Mouse (Mus musculus) neural tube, embryonic 14.5 days (tissue): Measurements from ENCODE around the gene Pcbp2. TPM values are rescaled to one million over a fixed set of nuclear protein-coding genes. Genes with fewer than 3 reads are reported as not detected.

Source experiments
- ATAC-seq: fragments of 200-750 bp; cut with Nextera tagmentation; 2 replicates; pipeline ENCODE4 v1.8.0; 2017; ENCODE audit warnings: low read depth, mild to moderate bottlenecking, moderate TSS enrichment, moderate library complexity
- H3K27ac ChIP-seq: fragments of 300-500 bp; sonication (generic); 2 replicates; pipeline ENCODE4 v1.5.1; 2014; ENCODE audit warnings: low read depth, mild to moderate bottlenecking, control low read depth, low read length, moderate library complexity, mixed read lengths
- H3K27me3 ChIP-seq: fragments of 300-500 bp; sonication (generic); 2 replicates; pipeline ENCODE4 v1.6.1; 2014; ENCODE audit warnings: low read length; ENCODE audit not compliant: control insufficient read depth, insufficient read depth
- H3K36me3 ChIP-seq: fragments of 300-500 bp; sonication (generic); 2 replicates; pipeline ENCODE4 v1.6.1; 2014; ENCODE audit warnings: low read length, mixed read lengths; ENCODE audit not compliant: control insufficient read depth, insufficient read depth
- H3K4me1 ChIP-seq: fragments of 300-500 bp; sonication (generic); 2 replicates; pipeline ENCODE4 v1.6.1; 2014; ENCODE audit warnings: low read length; ENCODE audit not compliant: control insufficient read depth, insufficient read depth
- H3K4me2 ChIP-seq: fragments of 300-500 bp; sonication (generic); 2 replicates; pipeline ENCODE4 v1.6.1; 2014; ENCODE audit warnings: mild to moderate bottlenecking, low read depth, low read length, control low read depth
- H3K4me3 ChIP-seq: fragments of 300-500 bp; sonication (generic); 2 replicates; pipeline ENCODE4 v1.5.1; 2014; ENCODE audit warnings: low read depth, low read length, control low read depth, mixed read lengths
- H3K9ac ChIP-seq: fragments of 300-500 bp; sonication (generic); replicated peaks from 2 replicates; pipeline ENCODE4 v1.6.1; 2014; ENCODE audit warnings: low read depth, mild to moderate bottlenecking, control low read depth, low read length, mixed read lengths
- H3K9me3 ChIP-seq: fragments of 300-500 bp; sonication (generic); 2 replicates; pipeline ENCODE4 v1.6.1; 2016; ENCODE audit warnings: low read length; ENCODE audit not compliant: control insufficient read depth
- WGBS: fragments of 180-500 bp; shearing (Covaris S2); extraction: QIAGEN DNeasy Blood & Tissue Kit; methylation state at CpG from one replicate; pipeline ENCODE4 v1.1.7; 2014; 5-methylcytosine and 5-hydroxymethylcytosine counted together
- polyA plus RNA-seq: library from polyadenylated mRNA; unstranded; fragments of >200 nt; fragmentation: Nextera tagmentation; extraction: Ambion mirVana; gene quantifications from 2 replicates; pipeline ENCODE4 v1.2.1, GENCODE M21; 2014

Pcbp2 gene
- polyA plus RNA-seq, 1 experiment from 2014 or later = 160 TPM

DNA sequence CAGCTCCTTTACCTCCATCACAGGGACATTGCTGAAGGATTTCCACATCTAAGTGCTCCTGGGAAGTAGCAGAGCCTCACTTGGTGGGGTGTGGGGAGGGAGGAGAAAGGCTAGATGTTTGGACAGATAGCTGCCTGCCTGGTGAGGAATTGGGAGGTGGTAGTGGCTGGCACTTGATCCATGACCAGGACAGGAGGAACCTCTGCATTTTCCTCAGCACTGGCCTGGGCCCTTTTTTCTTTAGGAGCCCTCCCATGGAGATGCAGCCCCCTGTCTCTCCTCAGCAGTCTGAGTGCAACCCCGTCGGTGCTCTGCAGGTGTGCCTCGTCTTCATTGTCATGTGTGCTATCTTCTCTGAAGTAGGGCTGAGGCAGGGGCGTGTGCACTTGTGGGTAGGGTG, 51.1 kb downstream of the Pcbp2 start:
- H3K4me2 ChIP-seq = no peak overlapping the region
- 84% methylated on average over 4 of the region's 4 CpGs for WGBS

GRCm38 (mm10) chr15:102524892-102525485, 54.6 kb downstream of the Pcbp2 start, which contains the start of gene Npff:
TSS of gene Npff (minus strand) at chr15:102524942.
- 7% methylated on average over 3 of the region's 3 CpGs for WGBS

More for the DNA sequence above, 51.1 kb downstream of the Pcbp2 start:
- Histone ChIP-seq H3K9me3 (no peaks in the 10 kb centered on the region), H3K27ac (no peak overlapping the region), H3K9ac (no peak overlapping the region), H3K36me3 (0 out of 2 replicates have a peak, but pooled peaks cover 6% of the 10 kb centered on the region), H3K4me1 (peaks cover 11% of the 10 kb centered on the region), H3K27me3 (no peaks in the 10 kb centered on the region), H3K4me3 (no peak overlapping the region)
- ATAC-seq = no peak

GRCm38 (mm10) chr15:102526111-102527002, 56.0 kb downstream of the Pcbp2 start:
- H3K4me2 ChIP-seq = no peak overlapping the region
- H3K27me3 ChIP-seq = no peaks in the 10 kb centered on the region
- H3K36me3 ChIP-seq = peaks cover 12% of the 10 kb centered on the region
- WGBS = 87% methylated on average over 6 of the region's 6 CpGs
- ATAC-seq = no peak
- no peak overlapping the region for H3K27ac ChIP-seq
- no peak overlapping the region for H3K4me3 ChIP-seq
- no peaks in the 10 kb centered on the region; the same call in 1 of the 2 replicates for H3K4me1 ChIP-seq
- no peak overlapping the region for H3K9ac ChIP-seq
- H3K9me3 ChIP-seq = no peaks in the 10 kb centered on the region

More at GRCm38 (mm10) chr15:102524892-102525485, 54.6 kb downstream of the Pcbp2 start, which contains the start of gene Npff:
- Histone ChIP-seq H3K27me3 (no peaks in the 10 kb centered on the region), H3K36me3 (peaks cover 11% of the 10 kb centered on the region), H3K27ac (no peak within 1 kb of the TSS; the same call in 1 of the 2 replicates), H3K9ac (peak within 1 kb of the TSS; percentile 22; the same call in 1 of the 2 replicates), H3K4me2 (0 out of 2 replicates have a peak within 1 kb of the TSS, but pooled peaks have one; percentile 6), H3K4me3 (no peak within 1 kb of the TSS), H3K4me1 (peaks cover under 1% of the 10 kb centered on the region), H3K9me3 (no peaks in the 10 kb centered on the region)
- peak; percentile 59 for ATAC-seq

DNA sequence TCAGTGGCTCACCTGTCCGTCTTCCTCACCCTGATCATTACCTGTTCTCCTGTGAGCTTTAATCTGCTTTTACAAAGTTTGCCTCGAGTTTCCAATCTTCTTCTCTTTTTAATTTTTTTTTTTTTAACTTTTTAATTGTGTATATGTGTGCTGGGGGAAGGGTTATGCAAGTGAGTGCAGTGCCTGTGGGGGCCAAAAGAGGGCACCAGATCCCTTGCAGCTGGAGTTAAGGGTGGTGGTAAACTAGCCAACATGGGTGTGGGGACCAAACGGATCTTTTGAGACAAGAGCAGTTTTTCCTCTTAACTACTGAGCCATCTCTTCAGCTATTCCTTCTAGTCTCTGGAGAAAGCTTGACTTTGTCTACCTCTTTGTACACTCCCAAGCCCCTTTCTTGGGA, 57.6 kb downstream of the Pcbp2 start:
- no peaks in the 10 kb centered on the region for H3K9me3 ChIP-seq
- no peak overlapping the region for H3K4me2 ChIP-seq
- no peaks in the 10 kb centered on the region for H3K27me3 ChIP-seq
- ATAC-seq = no peak
- 81% methylated on average over 3 of the region's 3 CpGs for WGBS
- H3K27ac ChIP-seq = no peak overlapping the region
- H3K36me3 ChIP-seq = peaks cover 12% of the 10 kb centered on the region
- no peaks in the 10 kb centered on the region; the same call in 1 of the 2 replicates for H3K4me1 ChIP-seq
- H3K9ac ChIP-seq = no peak overlapping the region
- no peak overlapping the region for H3K4me3 ChIP-seq

DNA sequence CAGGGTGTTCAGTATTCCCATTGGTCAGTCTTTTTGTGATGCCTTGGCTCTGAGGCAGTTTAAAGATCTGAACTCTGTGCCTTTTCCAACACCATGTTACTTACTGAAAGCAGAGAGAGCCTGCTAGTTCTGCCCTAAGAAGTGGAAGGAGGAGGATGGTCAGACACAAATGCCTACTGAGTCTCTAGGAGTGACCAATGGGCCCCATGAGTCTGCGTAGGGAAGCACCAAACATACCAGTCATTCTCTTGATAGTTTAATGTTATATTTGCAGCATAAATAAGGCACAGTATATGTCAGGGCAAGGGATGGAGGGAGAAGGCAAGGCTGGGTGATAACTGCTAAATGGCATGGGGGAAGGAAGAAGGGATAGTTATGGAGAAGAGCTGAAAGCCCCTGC, 58.1 kb downstream of the Pcbp2 start:
- Histone ChIP-seq H3K4me2 (no peak overlapping the region), H3K36me3 (peaks cover 16% of the 10 kb centered on the region), H3K4me3 (no peak overlapping the region), H3K27ac (no peak overlapping the region), H3K4me1 (no peaks in the 10 kb centered on the region; the same call in 1 of the 2 replicates), H3K9me3 (no peaks in the 10 kb centered on the region), H3K9ac (no peak overlapping the region), H3K27me3 (no peaks in the 10 kb centered on the region)
- WGBS = 96% methylated on average over 1 of the region's 1 CpGs
- no peak for ATAC-seq

DNA sequence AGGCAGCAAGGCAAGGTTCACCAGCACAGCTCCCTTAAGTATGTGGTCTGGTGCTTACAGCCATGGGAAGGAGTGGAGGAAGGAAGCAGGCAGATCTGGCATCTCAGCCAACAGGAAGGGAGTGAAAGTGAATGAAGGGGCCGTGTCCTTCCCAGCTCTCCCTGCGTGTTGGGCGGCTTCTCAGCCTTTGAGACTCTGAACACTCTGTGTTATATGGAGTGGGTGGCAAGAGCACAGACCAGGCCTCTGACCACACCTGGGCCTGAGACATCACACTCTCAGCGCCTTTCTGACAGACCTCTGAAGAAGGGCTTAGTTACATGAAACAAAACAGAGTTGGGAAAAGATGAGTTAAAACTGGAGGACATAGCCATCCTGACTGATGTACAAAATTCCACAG, 60.2 kb downstream of the Pcbp2 start:
- WGBS = 87% methylated on average over 4 of the region's 4 CpGs

DNA sequence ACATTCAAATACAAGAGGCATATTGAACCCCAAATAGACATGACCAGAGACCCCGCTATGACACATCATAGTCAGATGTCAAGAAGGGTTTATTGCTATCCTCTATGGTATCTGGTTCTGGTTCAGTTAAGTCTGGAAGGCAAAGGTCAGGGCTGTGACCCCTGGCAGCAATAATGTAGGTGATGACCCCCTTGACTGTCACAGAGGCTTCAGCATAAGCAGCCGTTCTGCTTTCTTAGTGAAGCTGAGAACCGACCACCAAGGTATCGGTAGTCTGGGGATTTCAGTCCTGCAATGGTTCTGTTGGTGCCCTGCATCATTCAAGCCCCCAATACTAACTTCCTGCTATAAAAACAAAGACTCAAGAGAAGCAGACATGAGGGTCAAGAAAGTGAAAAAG, 61.2 kb downstream of the Pcbp2 start:
- H3K9me3 ChIP-seq = no peaks in the 10 kb centered on the region
- H3K27ac ChIP-seq = no peak overlapping the region
- no peak overlapping the region for H3K4me3 ChIP-seq
- H3K4me2 ChIP-seq = no peak overlapping the region
- no peak for ATAC-seq
- 83% methylated on average over 4 of the region's 4 CpGs for WGBS
- no peaks in the 10 kb centered on the region for H3K27me3 ChIP-seq
- peaks cover 32% of the 10 kb centered on the region for H3K36me3 ChIP-seq
- no peaks in the 10 kb centered on the region for H3K4me1 ChIP-seq
- H3K9ac ChIP-seq = no peak overlapping the region

More for the DNA sequence above, 60.2 kb downstream of the Pcbp2 start:
- no peak overlapping the region for H3K4me2 ChIP-seq
- H3K36me3 ChIP-seq = peaks cover 22% of the 10 kb centered on the region
- no peak overlapping the region for H3K27ac ChIP-seq
- no peaks in the 10 kb centered on the region for H3K4me1 ChIP-seq
- ATAC-seq = no peak
- H3K27me3 ChIP-seq = no peaks in the 10 kb centered on the region
- H3K9me3 ChIP-seq = no peaks in the 10 kb centered on the region
- no peak overlapping the region for H3K4me3 ChIP-seq
- no peak overlapping the region for H3K9ac ChIP-seq

DNA sequence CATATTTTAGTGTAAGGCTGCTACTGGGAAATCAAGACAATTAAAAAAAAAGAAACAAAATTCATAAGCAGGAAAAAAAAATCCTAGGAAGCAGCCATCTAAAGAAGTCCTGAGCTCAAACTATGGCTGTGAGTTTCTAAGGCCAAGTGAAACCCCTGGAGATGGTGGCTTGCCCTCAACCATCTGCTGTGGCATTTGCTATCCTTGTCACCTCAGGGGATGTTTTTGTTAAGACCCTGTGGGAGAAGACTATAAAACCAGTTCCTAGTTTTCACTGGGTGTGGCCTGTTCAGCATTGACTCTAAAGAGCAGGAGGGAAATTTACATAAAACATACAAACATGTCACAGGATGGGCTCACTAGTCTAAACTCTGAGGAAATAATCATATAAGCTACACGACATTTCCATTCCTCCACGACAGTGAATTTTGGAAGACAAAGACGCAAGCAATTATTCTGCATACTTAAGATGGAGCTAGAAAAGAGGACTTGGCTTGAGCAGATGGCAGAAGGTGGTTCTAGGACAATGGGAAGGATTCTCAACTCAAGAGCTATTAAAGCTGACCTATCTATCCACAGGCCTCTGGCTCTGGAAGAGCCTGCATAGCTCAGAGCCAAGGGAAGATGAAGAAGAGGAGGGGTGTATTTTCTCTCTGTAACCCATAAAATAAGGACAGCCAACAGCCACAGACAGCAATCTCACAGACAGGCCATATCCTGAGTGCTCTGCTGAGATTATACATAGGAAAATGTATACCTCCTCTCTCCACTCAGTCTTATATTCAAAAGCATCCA, 62.0 kb downstream of the Pcbp2 start:
- H3K4me1 ChIP-seq = no peaks in the 10 kb centered on the region
- H3K9ac ChIP-seq = no peak overlapping the region
- H3K27ac ChIP-seq = no peak overlapping the region
- no peak overlapping the region for H3K4me3 ChIP-seq
- H3K4me2 ChIP-seq = no peak overlapping the region
- peaks cover 33% of the 10 kb centered on the region for H3K36me3 ChIP-seq
- ATAC-seq = no peak
- H3K27me3 ChIP-seq = no peaks in the 10 kb centered on the region
- H3K9me3 ChIP-seq = no peaks in the 10 kb centered on the region
- WGBS = 83% methylated on average over 3 of the region's 3 CpGs
